Mouse (Mus musculus): ENCODE data around the gene Emc10. TPM values are rescaled to one million over a fixed set of nuclear protein-coding genes. Genes with fewer than 3 reads are reported as not detected.

Gene Emc10
- total RNA-seq (2017): 30.3 and 44.3 TPM in 2 replicates

GRCm38 (mm10) chr7:44495992-44496770 lies at the start of gene Emc10, which contains the start of gene Fam71e1:
TSS of gene Emc10 (minus strand) at chr7:44496529.
TSS of gene Fam71e1 (plus strand) at chr7:44496581.
- ATAC-seq (replicated peaks in 1 of 2; ENCODE audit: insufficient read depth in 1 of 2, low FRiP score in 2 of 2, low TSS enrichment in 1 of 2, low read depth in 1 of 2, poor library complexity in 2 of 2, severe bottlenecking in 2 of 2): peak; percentile 90 to 93

GRCm38 (mm10) chr7:44543071-44543470 lies 46.7 kb upstream of the Emc10 start:
- no peak for ATAC-seq (replicated peaks in 1 of 2; ENCODE audit: insufficient read depth in 1 of 2, low FRiP score in 2 of 2, low TSS enrichment in 1 of 2, low read depth in 1 of 2, poor library complexity in 2 of 2, severe bottlenecking in 2 of 2)

DNA sequence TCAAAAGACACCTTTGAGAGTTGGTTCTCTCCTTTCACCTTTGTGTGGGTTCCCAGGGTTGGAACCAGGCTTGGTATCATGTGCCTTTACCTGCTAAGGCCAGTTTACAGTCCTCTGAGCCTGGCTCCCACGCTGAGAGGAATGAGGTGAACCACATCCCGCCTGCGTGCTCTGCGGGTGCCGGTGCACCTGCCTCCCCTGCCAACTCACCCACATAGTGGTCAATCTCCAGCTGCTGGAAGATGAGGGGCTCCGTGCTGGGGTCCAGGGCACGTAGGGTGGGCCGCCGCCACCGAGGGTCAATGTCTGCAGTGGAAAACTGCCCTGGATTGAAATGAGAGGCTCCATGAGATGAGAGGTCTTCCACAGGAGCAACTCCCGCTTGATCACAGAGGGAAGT lies 46.2 kb upstream of the Emc10 start:
- no peak for ATAC-seq (replicated peaks in 1 of 2; ENCODE audit: insufficient read depth in 1 of 2, low FRiP score in 2 of 2, low TSS enrichment in 1 of 2, low read depth in 1 of 2, poor library complexity in 2 of 2, severe bottlenecking in 2 of 2)

DNA sequence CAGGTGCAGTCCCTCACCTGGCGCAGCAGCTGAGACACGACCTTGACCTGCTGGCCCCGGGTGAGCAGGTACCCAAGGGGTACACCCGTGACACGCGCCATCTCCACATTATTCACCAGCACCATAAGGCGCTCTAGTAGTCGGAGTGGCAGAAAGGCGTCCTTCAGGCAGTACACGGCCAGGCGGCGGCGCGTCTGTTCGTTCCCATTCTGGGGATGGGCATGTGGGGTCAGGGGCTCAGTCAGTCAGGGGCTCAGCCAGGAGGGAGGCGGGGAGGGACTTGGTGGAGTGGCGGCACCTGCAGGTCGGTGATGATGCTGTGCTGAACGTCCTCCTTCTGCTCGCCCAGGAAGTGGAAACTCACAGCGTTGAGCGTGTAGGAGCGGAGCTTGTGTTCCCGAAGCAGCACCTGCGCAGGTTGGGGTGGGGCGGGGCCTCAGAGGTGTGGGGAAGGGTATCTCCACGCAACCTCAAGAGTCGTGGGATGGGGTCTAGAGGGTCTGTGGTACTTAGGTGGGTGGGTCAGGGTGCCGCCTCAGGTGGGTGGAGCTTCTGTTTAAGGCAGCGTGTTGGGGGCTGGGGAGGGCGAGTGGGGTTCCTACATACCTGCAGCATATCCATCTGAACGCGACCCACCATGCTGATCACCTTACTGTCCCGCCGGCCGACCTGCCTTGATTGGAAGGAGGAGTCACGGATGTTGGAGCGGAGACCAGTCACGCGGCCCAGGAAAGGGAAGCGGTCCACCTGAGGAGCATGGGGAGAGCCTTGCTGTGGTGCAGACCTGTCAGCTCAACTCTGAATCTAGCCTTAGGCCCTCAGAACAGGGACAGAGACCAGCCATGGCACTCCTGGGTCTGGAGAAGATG lies 42.7 kb upstream of the Emc10 start:
- no peak for ATAC-seq (replicated peaks in 1 of 2; ENCODE audit: insufficient read depth in 1 of 2, low FRiP score in 2 of 2, low TSS enrichment in 1 of 2, low read depth in 1 of 2, poor library complexity in 2 of 2, severe bottlenecking in 2 of 2)

DNA sequence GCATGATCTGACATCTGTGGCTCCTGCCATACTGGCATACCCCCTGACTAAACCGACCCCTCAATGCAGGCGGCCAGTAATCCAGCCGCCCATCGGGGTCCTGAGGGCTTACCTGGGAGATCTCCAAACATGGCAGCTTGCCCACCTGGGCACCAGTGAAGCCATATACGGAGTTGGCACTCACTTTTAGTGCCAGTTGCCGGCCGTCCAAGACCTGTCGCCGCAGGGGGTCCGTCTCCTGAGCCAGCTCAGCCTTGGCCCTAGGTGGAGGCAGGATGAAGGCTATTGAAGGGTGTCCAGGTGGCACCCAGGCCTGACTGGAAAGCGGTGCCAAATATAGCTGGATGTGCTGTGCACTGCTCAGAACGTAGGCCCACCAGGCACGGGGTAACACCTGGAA lies 41.2 kb upstream of the Emc10 start:
- no peak for ATAC-seq (replicated peaks in 1 of 2; ENCODE audit: insufficient read depth in 1 of 2, low FRiP score in 2 of 2, low TSS enrichment in 1 of 2, low read depth in 1 of 2, poor library complexity in 2 of 2, severe bottlenecking in 2 of 2)

- ATAC-seq (replicated peaks in 1 of 2; ENCODE audit: insufficient read depth in 1 of 2, low FRiP score in 2 of 2, low TSS enrichment in 1 of 2, low read depth in 1 of 2, poor library complexity in 2 of 2, severe bottlenecking in 2 of 2): no peak
Observed at GRCm38 (mm10) chr7:44537009-44537408, 40.7 kb upstream of the Emc10 start.

DNA sequence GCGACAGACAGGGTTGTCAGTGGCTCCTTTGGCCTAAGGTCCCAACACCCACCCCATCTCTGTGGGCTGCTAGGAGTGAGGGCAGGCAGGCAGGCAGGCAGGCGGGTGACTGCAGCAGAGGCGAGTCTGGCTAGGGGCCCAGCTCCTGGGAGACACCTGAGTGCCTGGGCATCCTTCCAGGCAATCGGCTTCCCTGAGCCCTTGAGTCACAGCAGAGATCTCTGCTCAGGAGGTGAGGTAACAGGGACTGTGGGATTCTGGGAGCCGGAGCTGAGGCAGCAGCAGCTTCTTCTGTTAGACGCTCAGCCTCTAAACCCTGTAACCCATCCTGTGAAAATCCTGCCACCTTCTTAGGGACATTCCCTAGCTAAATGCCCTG lies 40.2 kb upstream of the Emc10 start:
- ATAC-seq (replicated peaks in 1 of 2; ENCODE audit: insufficient read depth in 1 of 2, low FRiP score in 2 of 2, low TSS enrichment in 1 of 2, low read depth in 1 of 2, poor library complexity in 2 of 2, severe bottlenecking in 2 of 2): no peak

GRCm38 (mm10) chr7:44535657-44536589 lies 39.6 kb upstream of the Emc10 start:
- ATAC-seq (replicated peaks in 1 of 2; ENCODE audit: insufficient read depth in 1 of 2, low FRiP score in 2 of 2, low TSS enrichment in 1 of 2, low read depth in 1 of 2, poor library complexity in 2 of 2, severe bottlenecking in 2 of 2): no peak

DNA sequence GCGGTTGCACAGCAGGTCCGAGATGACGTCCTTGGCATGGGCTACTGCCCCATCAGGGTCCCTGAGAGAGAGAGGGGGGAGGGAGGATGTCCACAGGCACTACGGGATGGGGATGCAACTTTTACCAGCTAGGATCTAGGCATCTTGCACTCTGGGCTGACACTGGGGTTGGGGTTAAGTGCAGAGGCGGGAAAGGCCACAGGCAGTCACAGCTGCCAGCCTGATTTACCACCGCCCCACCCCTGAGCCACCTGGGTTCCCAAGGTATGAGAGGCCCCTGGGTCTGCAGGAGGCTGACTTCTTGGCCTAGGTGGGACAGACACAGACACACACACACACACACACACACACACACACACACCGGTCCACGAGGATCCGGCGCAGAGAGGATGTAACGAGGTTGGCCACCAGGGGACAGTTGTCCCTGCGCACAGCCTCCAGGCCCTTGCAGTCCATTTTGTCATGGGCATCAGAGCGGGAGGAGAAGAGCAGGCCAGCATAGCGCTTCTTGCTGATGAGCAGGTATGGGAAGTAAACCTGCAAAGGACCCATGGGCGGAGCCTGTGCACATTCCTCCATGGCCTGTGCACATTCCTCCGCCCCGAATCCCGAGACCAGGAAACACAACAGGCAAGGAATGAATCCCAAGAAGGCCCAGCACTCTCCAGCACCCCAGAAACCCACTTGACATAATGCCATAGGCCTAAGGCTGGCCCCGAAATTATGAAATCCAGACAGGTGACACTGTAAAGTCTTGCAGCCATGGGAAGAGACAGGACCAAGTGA lies 38.5 kb upstream of the Emc10 start:
- ATAC-seq (replicated peaks in 1 of 2; ENCODE audit: insufficient read depth in 1 of 2, low FRiP score in 2 of 2, low TSS enrichment in 1 of 2, low read depth in 1 of 2, poor library complexity in 2 of 2, severe bottlenecking in 2 of 2): no peak

DNA sequence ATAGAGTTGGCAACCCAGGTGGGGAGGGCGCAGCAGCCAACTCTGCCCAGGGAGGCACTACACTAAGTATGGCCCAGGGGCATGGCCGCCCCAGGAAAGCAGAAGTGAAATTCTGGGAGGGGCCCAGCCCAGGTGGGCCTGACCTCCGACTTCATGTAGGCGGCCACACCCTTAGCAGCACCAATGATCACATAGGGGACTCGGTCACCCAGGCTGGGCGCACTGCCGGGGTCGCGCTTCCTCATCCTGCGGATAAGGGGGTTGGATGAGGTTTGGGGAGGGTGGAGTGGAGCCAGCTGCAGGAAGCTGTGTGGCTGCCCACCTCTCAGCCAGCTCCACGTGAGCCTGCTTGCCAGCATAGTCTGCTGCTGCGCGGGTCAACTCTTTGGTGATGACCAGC lies 37.9 kb upstream of the Emc10 start:
- ATAC-seq (replicated peaks in 1 of 2; ENCODE audit: insufficient read depth in 1 of 2, low FRiP score in 2 of 2, low TSS enrichment in 1 of 2, low read depth in 1 of 2, poor library complexity in 2 of 2, severe bottlenecking in 2 of 2): peak; percentile 46 to 57

DNA sequence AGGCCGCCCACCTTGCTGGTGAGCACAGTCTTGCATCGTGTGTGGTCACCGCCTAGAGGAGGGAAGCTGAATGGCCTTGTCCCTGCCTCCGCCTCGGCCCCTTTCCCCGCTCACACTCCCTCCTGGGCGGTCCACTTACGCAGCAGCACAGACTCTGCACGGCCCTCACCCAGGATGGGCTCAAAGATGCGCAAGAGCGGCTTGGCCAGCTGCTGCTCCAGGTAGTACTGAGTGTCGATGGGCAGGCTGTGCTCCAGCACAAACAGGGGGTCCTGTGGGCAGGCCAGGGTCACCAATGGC lies 37.4 kb upstream of the Emc10 start:
- no peak for ATAC-seq (replicated peaks in 1 of 2; ENCODE audit: insufficient read depth in 1 of 2, low FRiP score in 2 of 2, low TSS enrichment in 1 of 2, low read depth in 1 of 2, poor library complexity in 2 of 2, severe bottlenecking in 2 of 2)

- no peak for ATAC-seq (replicated peaks in 1 of 2; ENCODE audit: insufficient read depth in 1 of 2, low FRiP score in 2 of 2, low TSS enrichment in 1 of 2, low read depth in 1 of 2, poor library complexity in 2 of 2, severe bottlenecking in 2 of 2)
Observed at GRCm38 (mm10) chr7:44532918-44533745, 36.8 kb upstream of the Emc10 start.

GRCm38 (mm10) chr7:44531946-44532732 lies 35.8 kb upstream of the Emc10 start, which contains the start of gene Spib:
TSS of gene Spib (minus strand) at chr7:44532071.
- ATAC-seq (replicated peaks in 1 of 2; ENCODE audit: insufficient read depth in 1 of 2, low FRiP score in 2 of 2, low TSS enrichment in 1 of 2, low read depth in 1 of 2, poor library complexity in 2 of 2, severe bottlenecking in 2 of 2): no peak

- no peak for ATAC-seq (replicated peaks in 1 of 2; ENCODE audit: insufficient read depth in 1 of 2, low FRiP score in 2 of 2, low TSS enrichment in 1 of 2, low read depth in 1 of 2, poor library complexity in 2 of 2, severe bottlenecking in 2 of 2)
Observed at GRCm38 (mm10) chr7:44531207-44531606, 34.9 kb upstream of the Emc10 start.

- ATAC-seq (replicated peaks in 1 of 2; ENCODE audit: insufficient read depth in 1 of 2, low FRiP score in 2 of 2, low TSS enrichment in 1 of 2, low read depth in 1 of 2, poor library complexity in 2 of 2, severe bottlenecking in 2 of 2): no peak
Observed at GRCm38 (mm10) chr7:44530507-44530906, 34.2 kb upstream of the Emc10 start.
